Mouse (Mus musculus) embryonic facial prominence, embryonic 11.5 days (tissue): ENCODE results near the gene Slc44a1. TPM values are rescaled to one million over a fixed set of nuclear protein-coding genes. Genes with fewer than 3 reads are reported as not detected.

Experiments used
- ATAC-seq: fragments of 200-750 bp; cut with Nextera tagmentation; replicated peaks from 2 replicates; pipeline ENCODE4 v1.8.0; 2017; ENCODE audit warnings: low read depth; ENCODE audit not compliant: insufficient number of reproducible peaks, low FRiP score, low TSS enrichment
- DNase-seq: peaks from one replicate; pipeline ENCODE4 v3.0.0-alpha.2; 2015; ENCODE audit warnings: low spot score
- H3K27ac ChIP-seq: fragments of 300-500 bp; sonication (generic); replicated peaks from 2 replicates; pipeline ENCODE4 v1.5.1; 2014; ENCODE audit warnings: mild to moderate bottlenecking, low read depth, low read length, control low read depth
- H3K27me3 ChIP-seq: fragments of 300-500 bp; sonication (generic); 2 replicates; pipeline ENCODE4 v1.6.1; 2014; ENCODE audit warnings: mild to moderate bottlenecking, low read length, moderate library complexity, mixed read lengths; ENCODE audit not compliant: control insufficient read depth, insufficient read depth
- H3K36me3 ChIP-seq: fragments of 300-500 bp; sonication (generic); replicated peaks from 2 replicates; pipeline ENCODE4 v1.6.1; 2014; ENCODE audit warnings: low read depth, mild to moderate bottlenecking, low read length, moderate library complexity, mixed read lengths; ENCODE audit not compliant: control insufficient read depth, insufficient read depth
- H3K4me1 ChIP-seq: fragments of 300-500 bp; sonication (generic); 2 replicates; pipeline ENCODE4 v1.6.1; 2014; ENCODE audit warnings: low read length, mixed read lengths; ENCODE audit not compliant: control insufficient read depth, insufficient read depth
- H3K4me2 ChIP-seq: fragments of 300-500 bp; sonication (generic); 2 replicates; pipeline ENCODE4 v1.6.1; 2014; ENCODE audit warnings: low read depth, mild to moderate bottlenecking, control low read depth, low read length, moderate library complexity
- H3K4me3 ChIP-seq: fragments of 300-500 bp; sonication (generic); 2 replicates; pipeline ENCODE4 v1.5.1; 2014; ENCODE audit warnings: low read depth, low read length, control low read depth
- H3K9ac ChIP-seq: fragments of 300-500 bp; sonication (generic); replicated peaks from 2 replicates; pipeline ENCODE4 v1.6.1; 2014; ENCODE audit warnings: mild to moderate bottlenecking, control low read depth, low read length
- H3K9me3 ChIP-seq: fragments of 300-500 bp; sonication (generic); replicated peaks from 2 replicates; pipeline ENCODE4 v1.6.1; 2016; ENCODE audit warnings: mild to moderate bottlenecking, low read length, inconsistent platforms, mixed read lengths; ENCODE audit not compliant: control insufficient read depth
- WGBS: fragments of 180-500 bp; shearing (Covaris S2); extraction: QIAGEN DNeasy Blood & Tissue Kit; methylation state at CpG from one replicate; pipeline ENCODE4 v1.1.7; 2014; 5-methylcytosine and 5-hydroxymethylcytosine counted together
- polyA plus RNA-seq: library from polyadenylated mRNA; unstranded; fragments of >200 nt; fragmentation: Nextera tagmentation; extraction: Ambion mirVana; gene quantifications from 2 replicates; pipeline ENCODE4 v1.2.1, GENCODE M21; 2014

The Slc44a1 gene
- polyA plus RNA-seq, 1 experiment from 2014 or later, result 30.0 TPM

DNA sequence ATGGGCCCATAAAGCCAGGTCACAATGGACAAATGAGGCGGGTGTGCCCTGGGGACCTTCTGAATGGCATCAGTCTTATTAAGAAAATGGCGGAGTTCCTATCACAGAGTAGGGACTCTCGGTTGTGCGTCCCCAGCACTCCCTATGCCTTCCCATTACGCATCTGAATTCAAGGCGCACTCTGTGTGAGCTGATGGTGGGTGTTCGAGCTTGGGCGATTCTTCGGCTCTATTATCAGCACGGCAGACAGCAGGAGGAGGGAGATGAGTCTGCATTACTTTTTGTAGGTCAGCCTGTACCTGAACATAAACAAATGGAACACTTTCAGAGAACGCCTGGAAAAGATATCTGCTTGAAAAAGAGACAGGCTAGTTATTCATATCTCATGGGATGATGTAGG lies 151.3 kb downstream of the Slc44a1 start:
- H3K4me2 ChIP-seq, result no peak overlapping the region
- no peaks in the 10 kb centered on the region for H3K27me3 ChIP-seq
- no peak for ATAC-seq
- no peak for DNase-seq
- no peak overlapping the region for H3K4me3 ChIP-seq
- H3K9me3 ChIP-seq, result no peaks in the 10 kb centered on the region
- WGBS, result 89% methylated on average over 11 of the region's 11 CpGs
- no peak overlapping the region for H3K9ac ChIP-seq
- no peaks in the 10 kb centered on the region for H3K36me3 ChIP-seq
- H3K27ac ChIP-seq, result no peak overlapping the region
- no peaks in the 10 kb centered on the region for H3K4me1 ChIP-seq

DNA sequence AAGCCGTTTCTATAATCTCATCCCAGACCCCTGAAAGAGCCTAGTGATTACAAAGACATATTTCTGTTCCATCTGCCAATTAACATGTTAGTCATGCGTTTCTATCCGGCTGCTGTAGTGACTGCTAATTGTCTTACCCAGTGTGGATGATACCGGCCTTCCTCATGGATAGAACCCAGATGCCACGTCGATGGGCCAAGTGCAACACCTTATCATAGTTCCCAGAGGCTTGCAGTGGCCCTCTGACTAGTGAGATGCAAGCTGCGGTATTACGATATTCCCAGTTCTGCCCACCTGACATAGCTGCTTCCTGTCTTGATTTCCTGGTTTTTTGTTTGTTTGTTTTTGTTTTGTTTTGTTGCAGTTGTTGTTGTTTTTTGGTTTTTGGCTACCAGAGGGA lies 151.7 kb downstream of the Slc44a1 start:
- no peak overlapping the region for H3K9ac ChIP-seq
- H3K9me3 ChIP-seq, result no peaks in the 10 kb centered on the region
- H3K4me2 ChIP-seq, result no peak overlapping the region
- 72% methylated on average over 8 of the region's 8 CpGs for WGBS
- H3K4me1 ChIP-seq, result no peaks in the 10 kb centered on the region
- DNase-seq (no peak), ATAC-seq (no peak)
- no peak overlapping the region for H3K27ac ChIP-seq
- H3K4me3 ChIP-seq, result no peak overlapping the region
- no peaks in the 10 kb centered on the region for H3K27me3 ChIP-seq
- H3K36me3 ChIP-seq, result no peaks in the 10 kb centered on the region

DNA sequence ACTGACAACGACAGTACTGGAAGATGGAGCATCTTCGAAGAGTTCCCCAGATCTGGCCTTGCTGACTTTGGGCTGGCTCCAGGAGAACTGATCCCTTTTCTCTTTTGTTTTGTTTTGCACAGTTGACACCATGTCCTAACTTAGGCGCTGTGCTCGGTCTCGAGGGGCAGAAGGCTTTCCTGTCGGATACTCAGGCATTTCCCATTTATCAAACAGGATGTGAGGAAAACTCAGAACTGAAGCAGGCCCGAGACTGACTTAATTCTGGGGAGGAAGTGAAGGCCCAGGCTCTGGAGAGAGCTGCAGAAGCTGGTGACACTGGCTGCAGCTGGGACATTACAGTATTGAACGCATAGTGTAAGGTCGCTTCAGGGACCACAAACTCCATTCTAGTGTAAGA lies 152.2 kb downstream of the Slc44a1 start:
- Histone ChIP-seq H3K4me2 (no peak overlapping the region), H3K4me3 (no peak overlapping the region), H3K27me3 (no peaks in the 10 kb centered on the region), H3K36me3 (no peaks in the 10 kb centered on the region), H3K9me3 (no peaks in the 10 kb centered on the region), H3K4me1 (no peaks in the 10 kb centered on the region), H3K27ac (no peak overlapping the region), H3K9ac (no peak overlapping the region)
- WGBS, result 61% methylated on average over 9 of the region's 9 CpGs
- ATAC-seq (no peak), DNase-seq (no peak)

DNA sequence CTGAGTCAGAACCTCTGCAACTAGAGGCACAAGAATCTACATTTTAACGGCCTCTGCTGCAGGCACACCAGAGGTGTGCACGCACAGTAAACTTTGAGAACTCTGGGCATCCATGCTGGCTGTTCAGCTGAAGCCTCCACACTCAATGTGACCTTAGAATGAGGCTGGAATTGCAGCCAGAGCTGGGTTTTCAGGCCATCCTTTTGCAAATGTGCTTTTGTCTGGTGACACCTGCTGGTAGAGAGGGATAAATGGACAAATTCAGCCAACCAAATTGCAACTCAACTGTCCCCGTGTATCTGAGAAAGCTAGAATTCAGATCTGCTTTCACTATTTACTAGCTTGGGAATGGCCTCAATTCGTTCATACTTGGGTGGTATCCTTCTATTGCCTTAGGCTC lies 154.0 kb downstream of the Slc44a1 start:
- H3K9ac ChIP-seq, result no peak overlapping the region
- ATAC-seq (no peak), DNase-seq (peak; percentile 74)
- no peaks in the 10 kb centered on the region for H3K36me3 ChIP-seq
- no peaks in the 10 kb centered on the region for H3K27me3 ChIP-seq
- WGBS, result 36% methylated on average over 4 of the region's 4 CpGs
- no peak overlapping the region for H3K4me2 ChIP-seq
- H3K9me3 ChIP-seq, result no peaks in the 10 kb centered on the region
- H3K4me1 ChIP-seq, result no peaks in the 10 kb centered on the region
- no peak overlapping the region for H3K27ac ChIP-seq
- no peak overlapping the region for H3K4me3 ChIP-seq

DNA sequence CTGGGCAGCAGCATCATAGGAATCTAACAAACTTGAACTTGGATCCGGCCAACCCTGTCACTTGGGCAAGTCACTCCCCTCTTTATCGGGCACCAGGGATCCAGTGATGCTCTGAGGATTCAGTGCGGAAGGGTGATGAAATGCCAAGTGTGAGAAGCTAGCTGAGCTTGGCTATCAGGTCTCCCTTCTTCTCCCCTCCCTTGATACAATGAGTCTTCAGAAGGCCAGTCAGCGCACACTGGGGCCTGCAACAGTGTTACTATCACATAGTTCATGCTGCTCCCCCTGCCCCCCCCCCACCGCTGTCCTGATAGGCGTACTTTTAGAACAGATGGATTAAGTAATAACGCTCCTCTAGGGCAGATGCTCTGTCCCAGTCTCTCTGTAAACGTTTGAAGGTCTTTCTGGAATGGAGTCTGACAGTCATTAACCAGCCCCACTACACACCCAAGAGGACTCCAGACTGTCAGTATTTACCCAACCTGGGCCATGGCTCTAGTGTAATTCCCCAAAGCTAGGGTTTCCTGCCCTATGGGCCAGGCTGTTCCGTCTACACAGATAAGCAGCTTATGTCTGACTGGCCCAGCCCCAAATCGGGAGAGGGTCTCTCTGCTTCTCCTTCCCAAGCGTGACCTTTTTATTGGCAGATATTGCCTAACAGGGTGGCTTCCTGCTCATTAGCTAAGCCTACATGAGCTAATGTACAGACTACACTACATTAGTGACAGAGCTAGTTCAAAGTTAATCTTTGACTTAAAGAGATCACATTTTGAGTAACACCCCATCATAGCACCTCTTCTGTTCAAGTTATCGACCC lies 155.2 kb downstream of the Slc44a1 start:
- ATAC-seq (no peak), DNase-seq (no peak)

DNA sequence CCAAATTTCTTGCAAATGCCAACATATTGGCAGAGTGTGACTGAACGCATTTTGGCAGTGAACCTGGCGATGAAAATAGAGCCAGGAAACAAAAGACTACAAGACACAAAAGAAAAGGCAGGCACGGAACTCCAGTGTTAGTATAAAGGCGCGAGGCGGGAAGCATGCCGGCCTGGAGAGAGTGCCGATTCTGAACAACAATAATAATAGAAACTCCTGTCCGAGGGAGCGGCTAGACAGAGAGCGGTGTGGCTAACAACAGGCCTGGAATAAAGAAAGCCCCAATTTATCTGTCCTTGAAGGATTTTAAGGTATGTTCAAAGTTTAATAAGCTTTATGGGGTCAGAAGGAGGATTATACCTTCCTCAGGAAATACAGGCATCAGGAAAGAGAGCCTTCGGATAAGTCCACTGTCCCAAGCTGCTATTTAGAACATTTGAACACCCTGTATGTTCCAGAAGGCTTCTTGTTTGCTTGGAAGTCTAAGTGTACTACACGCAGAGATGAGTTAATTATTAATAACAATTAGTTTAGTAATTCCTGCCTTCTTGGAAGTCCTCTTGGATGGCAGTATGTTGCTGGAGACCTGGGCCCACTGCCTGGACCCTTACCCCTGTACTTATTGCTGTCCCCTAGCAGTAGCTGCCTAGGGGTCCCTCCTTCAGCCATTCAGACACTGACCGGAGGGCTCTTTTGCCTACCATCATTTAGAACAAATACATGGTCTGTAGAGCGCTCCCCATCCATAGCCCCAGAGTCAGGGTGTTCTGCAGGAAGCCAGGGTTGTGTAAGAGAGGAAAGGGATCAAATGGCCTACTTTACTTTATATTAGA lies 156.1 kb downstream of the Slc44a1 start:
- H3K9ac ChIP-seq, result no peak overlapping the region
- H3K27ac ChIP-seq, result no peak overlapping the region
- no peaks in the 10 kb centered on the region for H3K36me3 ChIP-seq
- no peak overlapping the region for H3K4me2 ChIP-seq
- H3K4me1 ChIP-seq, result no peaks in the 10 kb centered on the region
- no peak for DNase-seq
- H3K9me3 ChIP-seq, result no peaks in the 10 kb centered on the region
- ATAC-seq, result no peak
- no peaks in the 10 kb centered on the region for H3K27me3 ChIP-seq
- WGBS, result 82% methylated on average over 15 of the region's 15 CpGs
- no peak overlapping the region for H3K4me3 ChIP-seq

More for the DNA sequence above, 155.2 kb downstream of the Slc44a1 start:
- Histone ChIP-seq H3K4me2 (no peak overlapping the region), H3K4me1 (no peaks in the 10 kb centered on the region), H3K9me3 (no peaks in the 10 kb centered on the region), H3K9ac (no peak overlapping the region), H3K36me3 (no peaks in the 10 kb centered on the region), H3K27ac (no peak overlapping the region), H3K27me3 (no peaks in the 10 kb centered on the region), H3K4me3 (no peak overlapping the region)
- 78% methylated on average over 12 of the region's 12 CpGs for WGBS

DNA sequence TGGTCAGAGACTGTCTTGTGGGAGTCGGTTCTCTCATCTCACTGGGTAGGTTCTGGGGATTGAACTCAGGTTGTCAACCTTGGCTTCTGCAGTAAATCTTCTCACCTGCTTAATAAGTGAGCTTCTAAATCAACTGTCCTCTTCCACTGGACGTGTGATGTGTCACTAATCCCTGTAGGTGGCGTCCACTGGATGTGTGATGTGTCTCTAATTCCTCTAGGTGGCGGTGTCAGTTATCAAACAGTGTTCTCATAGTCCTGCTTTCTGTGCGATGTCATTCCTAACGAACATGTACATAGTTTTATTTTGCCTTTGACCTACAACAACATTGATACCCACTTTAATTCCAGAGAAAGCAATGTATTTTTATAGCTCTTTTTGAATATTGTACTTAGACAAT lies 160.2 kb downstream of the Slc44a1 start:
- Histone ChIP-seq H3K9ac (no peak overlapping the region), H3K27me3 (no peaks in the 10 kb centered on the region), H3K4me2 (no peak overlapping the region), H3K27ac (no peak overlapping the region), H3K9me3 (no peaks in the 10 kb centered on the region), H3K4me3 (no peak overlapping the region), H3K4me1 (no peaks in the 10 kb centered on the region), H3K36me3 (no peaks in the 10 kb centered on the region)
- peak; percentile 41 for DNase-seq
- 50% methylated on average over 6 of the region's 6 CpGs for WGBS
- ATAC-seq, result no peak
